Mouse (Mus musculus): ENCODE measurements around the gene Cdk5rap2.

DNA sequence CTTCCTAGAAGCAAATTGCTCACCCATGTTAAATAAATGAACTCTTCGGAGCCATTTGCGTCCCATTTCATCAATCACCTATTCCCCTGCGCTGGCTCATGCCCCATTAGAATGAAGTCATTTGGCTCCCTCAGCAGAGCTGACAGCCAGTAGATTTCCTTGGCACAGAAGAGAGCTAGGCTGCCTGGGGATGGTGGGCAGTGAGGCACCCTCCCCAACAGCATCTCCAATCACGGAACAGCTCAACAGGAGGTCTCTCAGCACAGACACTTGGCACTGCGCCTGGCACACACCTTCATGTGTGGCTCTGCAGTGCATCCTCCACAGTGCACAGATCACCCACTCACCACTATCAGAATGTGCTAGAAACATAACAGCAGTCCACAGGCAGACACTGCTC lies 98.7 kb downstream of the Cdk5rap2 start:
- TF ChIP-seq CTCF (IDR thresholded peaks at IDR 0.05; ENCODE audit: extremely low read depth, insufficient read depth, insufficient read length, insufficient replicate concordance): no peak
- TF ChIP-seq POLR2A (IDR thresholded peaks at IDR 0.05; ENCODE audit: low read depth, low read length): no peak
